8 mouse cellular contexts compared by ENCODE assay signal in the genomic region with DNA sequence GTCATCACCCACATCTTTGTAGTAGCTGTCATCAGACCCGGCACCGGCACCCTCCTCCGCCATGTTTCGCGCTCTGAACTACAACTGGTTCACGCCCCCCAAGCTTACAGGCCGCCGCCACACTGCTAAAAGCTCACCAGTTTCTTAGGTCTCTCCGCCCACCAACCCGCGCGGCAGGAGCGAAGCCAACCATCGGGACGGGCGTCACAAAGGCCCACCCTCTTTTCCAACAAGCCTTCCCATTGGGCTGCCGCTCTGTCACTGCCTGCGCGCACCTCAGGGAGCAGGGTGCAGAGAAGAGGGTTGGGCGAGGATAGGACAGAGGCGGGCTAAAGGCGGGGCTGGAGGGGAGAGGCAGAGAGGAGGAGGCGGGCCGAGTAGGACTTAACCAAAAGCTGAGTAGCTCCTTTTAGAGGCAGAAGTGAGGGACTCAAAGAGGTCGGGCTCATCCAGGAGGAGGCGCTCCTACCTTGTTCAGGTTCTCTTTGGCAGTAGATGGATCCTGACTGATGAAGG. TPM values are rescaled to one million over a fixed set of nuclear protein-coding genes. Genes with fewer than 3 reads are reported as not detected.
DNase-seq lines count a peak whose midpoint lies in the region; ATAC-seq lines count a peak whose summit lies in the region.

Gene Haus7 (minus strand): TSS at position 168 of the 516 bp plus-strand sequence.

- H3K4me2 ChIP-seq in hindbrain, embryonic 12.5 days (replicated peaks) = peak within 1 kb of the TSS; percentile 58

- H3K27me3 ChIP-seq in hindbrain, embryonic 12.5 days = no peaks in the 10 kb centered on the region

- peak; percentile 95 for DNase-seq in NIH3T3 (ENCODE audit: low read depth)
- DNase-seq in cerebellum, postnatal 10 days = peak; percentile 93 to 95
- DNase-seq in frontal cortex, postnatal 10 days (ENCODE audit: low spot score in 2 of 2) = peak; percentile 89 to 91
- peak; percentile 83 to 93 for DNase-seq in layer of hippocampus, postnatal 14 days (ENCODE audit: low spot score in 2 of 2)
- peak; percentile 87 for DNase-seq in lung, postnatal 14 days
- DNase-seq in retina, adult 2 months (ENCODE audit: low read depth, low spot score) = peak; percentile 68
- peak; percentile 85 to 95 for DNase-seq in thymus, postnatal 36 days

- whole genome bisulfite sequencing in hindbrain, embryonic 12.5 days = 19% methylated on average over 26 of the region's 26 CpGs

- no peak within 1 kb of the TSS for H3K27ac ChIP-seq in hindbrain, embryonic 12.5 days

- no peaks in the 10 kb centered on the region for H3K36me3 ChIP-seq in hindbrain, embryonic 12.5 days

- ATAC-seq in hindbrain, embryonic 12.5 days (ENCODE audit: low FRiP score) = peak; percentile 100

- H3K9ac ChIP-seq in hindbrain, embryonic 12.5 days = peak within 1 kb of the TSS; percentile 62

- H3K4me1 ChIP-seq in hindbrain, embryonic 12.5 days = peaks cover 5% of the 10 kb centered on the region; the same call in 1 of the 2 replicates

- no peaks in the 10 kb centered on the region for H3K9me3 ChIP-seq in hindbrain, embryonic 12.5 days (replicated peaks)

- H3K4me3 ChIP-seq in hindbrain, embryonic 12.5 days = peak within 1 kb of the TSS; percentile 50

RNA-seq across cellular contexts. Expression of gene Haus7, which starts in this region (rescaled TPM):
- polyA plus RNA-seq in hindbrain, embryonic 12.5 days (2016; fragmentation: Nextera tagmentation; extraction: Ambion mirVana) = 65.1 and 69.3 TPM in 2 replicates
- total RNA-seq in layer of hippocampus, postnatal 14 days (2021) = 10 to 100 TPM; 10.5 to 11.3 TPM
